Mouse (Mus musculus) forebrain, embryonic 15.5 days (tissue): ENCODE results near the gene C5ar1. TPM values are rescaled to one million over a fixed set of nuclear protein-coding genes. Genes with fewer than 3 reads are reported as not detected.
A peak's percentile ranks its signal among the peaks of the same experiment; 100 is the strongest.
"Not testable (repeated sequence)": the region's sequence is repeated elsewhere in the genome, so short reads cannot be mapped to it uniquely, and the experiment has no call there.

Experiments
- ATAC-seq: fragments of 200-750 bp; cut with Nextera tagmentation; replicated peaks from 2 replicates; pipeline ENCODE4 v1.8.0; 2017; ENCODE audit warnings: mild to moderate bottlenecking, moderate TSS enrichment, moderate library complexity
- H3K27ac ChIP-seq: fragments of 300-500 bp; sonication (generic); replicated peaks from 2 replicates; pipeline ENCODE4 v1.5.1; 2015; ENCODE audit warnings: mild to moderate bottlenecking, inconsistent platforms
- H3K27me3 ChIP-seq: fragments of 300-500 bp; sonication (generic); 2 replicates; pipeline ENCODE4 v1.6.1; 2015; ENCODE audit warnings: inconsistent platforms
- H3K36me3 ChIP-seq: fragments of 300-500 bp; sonication (generic); 2 replicates; pipeline ENCODE4 v1.6.1; 2015; ENCODE audit warnings: mild to moderate bottlenecking, inconsistent platforms
- H3K4me1 ChIP-seq: fragments of 300-500 bp; sonication (generic); 2 replicates; pipeline ENCODE4 v1.6.1; 2015; ENCODE audit warnings: inconsistent platforms
- H3K4me2 ChIP-seq: fragments of 300-500 bp; sonication (generic); replicated peaks from 2 replicates; pipeline ENCODE4 v1.6.1; 2015; ENCODE audit warnings: mild to moderate bottlenecking, inconsistent platforms
- H3K4me3 ChIP-seq: fragments of 300-500 bp; sonication (generic); 2 replicates; pipeline ENCODE4 v1.5.1; 2015; ENCODE audit warnings: mild to moderate bottlenecking, inconsistent platforms
- H3K9ac ChIP-seq: fragments of 300-500 bp; sonication (generic); replicated peaks from 2 replicates; pipeline ENCODE4 v1.6.1; 2015; ENCODE audit warnings: mild to moderate bottlenecking, inconsistent platforms
- H3K9me3 ChIP-seq: fragments of 300-500 bp; sonication (generic); 2 replicates; pipeline ENCODE4 v1.6.1; 2016; ENCODE audit warnings: inconsistent platforms
- WGBS: fragments of 180-500 bp; shearing (Covaris S2); methylation state at CpG from one replicate; pipeline ENCODE4 v1.1.7; 2015; ENCODE audit warnings: mixed read lengths; 5-methylcytosine and 5-hydroxymethylcytosine counted together
- polyA plus RNA-seq: library from polyadenylated mRNA; unstranded; fragments of >200 nt; fragmentation: Nextera tagmentation; extraction: Ambion mirVana; gene quantifications from 2 replicates; pipeline ENCODE4 v1.2.1, GENCODE M21; 2015

Gene C5ar1
- polyA plus RNA-seq, 1 experiment from 2014 or later: 1.1 TPM

- Histone ChIP-seq H3K4me2 (peak within 1 kb of the TSS; percentile 75), H3K36me3 (peaks cover 30% of the 10 kb centered on the region; the same call in 1 of the 2 replicates), H3K27ac (peak within 1 kb of the TSS; percentile 91), H3K4me1 (peaks cover 24% of the 10 kb centered on the region), H3K4me3 (peak within 1 kb of the TSS; percentile 67), H3K9me3 (no peaks in the 10 kb centered on the region), H3K9ac (peak within 1 kb of the TSS; percentile 68), H3K27me3 (no peaks in the 10 kb centered on the region)
- peak; percentile 81 for ATAC-seq
- WGBS: under 1% methylated on average over 49 of the region's 49 CpGs
Measured at GRCm38 (mm10) chr7:16273081-16273765, 13.9 kb upstream of the C5ar1 start, which contains the start of gene Inafm1. Gene Inafm1, minus strand, starts transcription at chr7:16273617.

GRCm38 (mm10) chr7:16272681-16273080 lies 13.3 kb upstream of the C5ar1 start:
- no peaks in the 10 kb centered on the region for H3K27me3 ChIP-seq
- H3K9me3 ChIP-seq: no peaks in the 10 kb centered on the region
- H3K9ac ChIP-seq: peak overlapping the region; percentile 68
- peaks cover 24% of the 10 kb centered on the region for H3K4me1 ChIP-seq
- peak overlapping the region; percentile 67 for H3K4me3 ChIP-seq
- peak overlapping the region; percentile 91 for H3K27ac ChIP-seq
- H3K36me3 ChIP-seq: peaks cover 24% of the 10 kb centered on the region; the same call in 1 of the 2 replicates
- peak; percentile 77 for ATAC-seq
- peak overlapping the region; percentile 75 for H3K4me2 ChIP-seq
- under 1% methylated on average over 42 of the region's 46 CpGs for WGBS

- Histone ChIP-seq H3K4me3 (no peak overlapping the region), H3K4me2 (no peak overlapping the region), H3K9ac (no peak overlapping the region), H3K4me1 (peaks cover 24% of the 10 kb centered on the region), H3K36me3 (peaks cover 10% of the 10 kb centered on the region; the same call in 1 of the 2 replicates), H3K27ac (no peak overlapping the region), H3K27me3 (no peaks in the 10 kb centered on the region), H3K9me3 (no peaks in the 10 kb centered on the region)
- 57% methylated on average over 1 of the region's 1 CpGs for WGBS
- ATAC-seq: no peak
Measured at GRCm38 (mm10) chr7:16271139-16271538, 11.8 kb upstream of the C5ar1 start.

GRCm38 (mm10) chr7:16266593-16266992 lies 7.3 kb upstream of the C5ar1 start:
- H3K9me3 ChIP-seq, H3K9ac ChIP-seq, H3K4me2 ChIP-seq, H3K4me1 ChIP-seq, H3K4me3 ChIP-seq, H3K36me3 ChIP-seq, ATAC-seq, H3K27me3 ChIP-seq, H3K27ac ChIP-seq: not testable (repeated sequence)
- 89% methylated on average over 7 of the region's 7 CpGs for WGBS

GRCm38 (mm10) chr7:16265856-16266255 lies 6.5 kb upstream of the C5ar1 start:
- Histone ChIP-seq H3K9me3 (0 out of 2 replicates have a peak, but pooled peaks cover 4% of the 10 kb centered on the region), H3K27ac (no peak overlapping the region), H3K9ac (no peak overlapping the region), H3K36me3 (no peaks in the 10 kb centered on the region), H3K4me2 (no peak overlapping the region), H3K4me1 (no peaks in the 10 kb centered on the region), H3K4me3 (no peak overlapping the region), H3K27me3 (no peaks in the 10 kb centered on the region)
- WGBS: 93% methylated on average over 11 of the region's 11 CpGs
- ATAC-seq: no peak

GRCm38 (mm10) chr7:16263843-16264242 lies 4.5 kb upstream of the C5ar1 start:
- no peak overlapping the region for H3K27ac ChIP-seq
- H3K9me3 ChIP-seq: 0 out of 2 replicates have a peak, but pooled peaks cover 4% of the 10 kb centered on the region
- WGBS: 82% methylated on average over 5 of the region's 5 CpGs
- H3K4me1 ChIP-seq: no peaks in the 10 kb centered on the region
- H3K9ac ChIP-seq: no peak overlapping the region
- ATAC-seq: no peak
- no peak overlapping the region for H3K4me2 ChIP-seq
- no peaks in the 10 kb centered on the region for H3K36me3 ChIP-seq
- no peak overlapping the region for H3K4me3 ChIP-seq
- H3K27me3 ChIP-seq: no peaks in the 10 kb centered on the region

- Histone ChIP-seq H3K9ac (no peak overlapping the region), H3K4me1 (no peaks in the 10 kb centered on the region), H3K4me2 (no peak overlapping the region), H3K27me3 (no peaks in the 10 kb centered on the region), H3K9me3 (0 out of 2 replicates have a peak, but pooled peaks cover 4% of the 10 kb centered on the region), H3K36me3 (no peaks in the 10 kb centered on the region), H3K27ac (no peak overlapping the region), H3K4me3 (no peak overlapping the region)
- 0 out of 2 replicates have a peak, but pooled peaks have one; percentile 16 for ATAC-seq
- WGBS: 31% methylated on average over 8 of the region's 8 CpGs
Measured at GRCm38 (mm10) chr7:16263015-16263787, 3.9 kb upstream of the C5ar1 start.

- H3K27ac ChIP-seq: no peak overlapping the region
- no peak overlapping the region for H3K4me3 ChIP-seq
- H3K36me3 ChIP-seq: no peaks in the 10 kb centered on the region
- H3K9me3 ChIP-seq: 0 out of 2 replicates have a peak, but pooled peaks cover 4% of the 10 kb centered on the region
- 82% methylated on average over 1 of the region's 1 CpGs for WGBS
- no peak overlapping the region for H3K9ac ChIP-seq
- no peaks in the 10 kb centered on the region for H3K27me3 ChIP-seq
- no peak overlapping the region for H3K4me2 ChIP-seq
- no peaks in the 10 kb centered on the region for H3K4me1 ChIP-seq
- no peak for ATAC-seq
Measured at GRCm38 (mm10) chr7:16261097-16261496, 1.8 kb upstream of the C5ar1 start.

- Histone ChIP-seq H3K9me3 (no peaks in the 10 kb centered on the region), H3K9ac (no peak overlapping the region), H3K27me3 (no peaks in the 10 kb centered on the region), H3K27ac (no peak overlapping the region), H3K4me2 (no peak overlapping the region), H3K36me3 (no peaks in the 10 kb centered on the region), H3K4me1 (no peaks in the 10 kb centered on the region), H3K4me3 (no peak overlapping the region)
- no peak for ATAC-seq
- 92% methylated on average over 11 of the region's 11 CpGs for WGBS
Measured at GRCm38 (mm10) chr7:16257830-16258229, 1.5 kb downstream of the C5ar1 start.

GRCm38 (mm10) chr7:16255963-16256362 lies 3.4 kb downstream of the C5ar1 start:
- H3K9ac ChIP-seq, H3K27me3 ChIP-seq, H3K27ac ChIP-seq, H3K4me2 ChIP-seq, H3K36me3 ChIP-seq, H3K4me1 ChIP-seq, ATAC-seq, H3K9me3 ChIP-seq, H3K4me3 ChIP-seq: not testable (repeated sequence)
- 83% methylated on average over 4 of the region's 4 CpGs for WGBS

- 74% methylated on average over 4 of the region's 4 CpGs for WGBS
- Histone ChIP-seq H3K36me3 (no peaks in the 10 kb centered on the region), H3K4me1 (no peaks in the 10 kb centered on the region), H3K4me2 (no peak overlapping the region), H3K4me3 (no peak overlapping the region), H3K27ac (no peak overlapping the region), H3K27me3 (no peaks in the 10 kb centered on the region), H3K9ac (no peak overlapping the region), H3K9me3 (no peaks in the 10 kb centered on the region)
- no peak for ATAC-seq
Measured at GRCm38 (mm10) chr7:16254195-16254594, 5.1 kb downstream of the C5ar1 start.

- H3K27ac ChIP-seq: no peak overlapping the region
- ATAC-seq: no peak
- no peaks in the 10 kb centered on the region for H3K4me1 ChIP-seq
- no peak overlapping the region for H3K4me2 ChIP-seq
- no peak overlapping the region for H3K9ac ChIP-seq
- no peaks in the 10 kb centered on the region for H3K27me3 ChIP-seq
- WGBS: 90% methylated on average over 5 of the region's 5 CpGs
- no peak overlapping the region for H3K4me3 ChIP-seq
- H3K36me3 ChIP-seq: no peaks in the 10 kb centered on the region
- H3K9me3 ChIP-seq: no peaks in the 10 kb centered on the region
Measured at GRCm38 (mm10) chr7:16250687-16251086, 8.7 kb downstream of the C5ar1 start.
